Mouse (Mus musculus): ENCODE measurements at regions not wholly inside any gene's neighbourhood (a gene's known extent, or its start where the extent isn't known, plus 50 kb on each side); places are given as distances from the start of the nearest gene placed in this dataset.

DNA sequence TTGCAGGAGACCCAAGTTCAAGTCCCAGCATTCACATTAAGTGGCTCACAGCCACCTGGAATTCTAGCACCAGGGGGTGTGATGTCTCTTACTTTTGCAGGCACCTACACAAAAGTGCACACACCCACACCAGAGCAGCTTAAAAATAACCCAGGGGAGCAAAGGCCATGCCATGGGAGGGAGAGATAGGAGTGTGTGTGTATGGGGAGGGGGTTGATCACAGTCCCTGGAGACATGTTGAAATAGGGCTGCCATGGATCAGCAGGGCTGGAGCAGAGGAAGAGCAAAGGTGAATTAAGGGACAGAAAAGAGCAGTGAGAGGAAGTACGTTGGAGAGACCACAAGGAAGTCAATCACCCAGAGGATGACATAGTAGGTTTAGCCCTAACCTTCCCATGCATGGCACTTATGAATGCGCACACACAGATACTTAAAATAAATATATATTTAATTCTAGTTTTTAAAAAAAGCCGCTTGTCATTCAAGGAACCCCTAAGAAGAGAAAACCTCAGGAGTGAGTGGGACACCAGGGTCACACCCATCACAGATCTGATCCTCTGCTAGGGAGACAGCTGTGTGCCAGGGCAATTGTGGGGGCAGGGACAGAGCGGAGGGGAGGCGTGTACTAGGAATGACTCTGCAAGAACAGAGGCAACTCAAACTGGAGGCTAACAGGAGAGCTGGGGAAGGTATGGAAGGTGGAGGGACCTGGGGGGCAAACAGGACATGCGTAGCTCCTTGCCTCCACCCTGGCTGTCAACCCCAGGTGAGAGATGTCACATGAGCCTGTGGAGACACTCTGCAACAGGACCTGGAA is 189.5 kb upstream of the Rybp start:
- peak; percentile 52 for DNase-seq (ENCODE audit: low read depth, low spot score)

DNA sequence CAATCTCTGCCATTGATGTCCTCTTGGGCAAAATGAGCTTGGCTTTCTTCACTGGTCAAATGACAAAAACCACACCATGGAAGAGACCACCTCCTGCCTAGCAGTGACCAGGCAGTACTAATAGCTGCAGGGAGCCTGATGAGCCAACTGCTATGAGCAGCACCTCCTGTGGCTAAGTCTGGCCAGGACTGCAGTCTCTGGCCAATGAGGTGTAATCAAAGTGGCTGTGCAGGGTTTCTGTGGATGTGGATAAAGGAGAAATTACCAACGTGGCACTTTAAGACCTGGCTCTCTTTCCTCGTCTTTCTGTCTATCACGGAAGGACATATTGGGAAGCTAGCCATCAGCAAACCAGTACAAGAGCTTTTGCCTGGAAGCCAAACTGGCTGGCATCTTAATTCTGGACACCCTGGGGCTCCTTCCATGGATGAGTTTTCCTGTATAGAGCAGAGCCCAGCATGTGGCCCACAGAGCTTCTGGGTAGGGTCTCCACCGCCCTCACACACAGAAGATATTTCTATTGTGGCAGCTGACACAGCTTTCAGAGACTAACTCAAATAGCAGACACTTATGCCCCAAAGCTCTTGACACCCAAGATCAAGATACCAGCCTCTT is 188.2 kb upstream of the Rybp start:
- DNase-seq (ENCODE audit: low read depth, low spot score): no peak

DNA sequence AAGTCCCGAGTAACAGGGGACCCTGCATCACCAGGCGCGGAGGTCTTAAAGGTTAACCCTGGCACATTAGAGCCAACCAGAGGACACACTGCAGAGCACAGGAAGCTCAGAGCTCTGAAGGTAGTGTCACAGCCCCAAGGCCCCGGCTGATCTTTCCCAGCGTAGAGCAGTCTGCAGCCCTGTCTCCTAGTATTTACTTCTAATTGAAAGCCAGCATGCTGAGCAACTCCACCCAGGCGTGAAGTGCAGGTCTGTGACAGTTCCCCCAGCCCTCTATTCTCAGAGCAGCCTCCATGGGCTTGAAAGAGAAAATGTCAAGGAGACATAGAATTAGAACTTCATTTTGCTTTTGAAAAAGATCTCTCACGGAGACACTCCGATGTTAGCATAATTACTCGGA is 187.0 kb upstream of the Rybp start:
- DNase-seq (ENCODE audit: low read depth, low spot score): no peak

DNA sequence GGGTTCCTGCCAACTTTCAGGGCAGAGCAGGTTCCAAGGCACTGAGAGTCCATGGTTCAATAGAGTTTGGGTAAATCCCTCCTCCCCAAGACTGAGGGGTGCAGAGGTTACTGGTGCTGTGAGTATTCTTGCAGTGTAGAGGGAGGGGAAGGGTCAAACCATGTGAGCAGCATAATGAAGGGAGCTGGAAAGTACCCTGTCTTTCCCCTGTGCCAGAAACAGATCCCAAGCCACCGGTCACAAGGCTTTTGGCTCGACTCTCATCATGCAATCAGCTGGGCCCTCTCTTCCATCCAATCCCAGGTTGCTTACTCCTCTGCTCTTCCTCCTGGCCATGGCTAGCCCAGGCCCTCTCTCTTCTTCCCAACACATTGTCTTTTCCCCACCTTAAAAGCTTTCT is 182.8 kb upstream of the Rybp start:
- no peak for DNase-seq (ENCODE audit: low read depth, low spot score)

DNA sequence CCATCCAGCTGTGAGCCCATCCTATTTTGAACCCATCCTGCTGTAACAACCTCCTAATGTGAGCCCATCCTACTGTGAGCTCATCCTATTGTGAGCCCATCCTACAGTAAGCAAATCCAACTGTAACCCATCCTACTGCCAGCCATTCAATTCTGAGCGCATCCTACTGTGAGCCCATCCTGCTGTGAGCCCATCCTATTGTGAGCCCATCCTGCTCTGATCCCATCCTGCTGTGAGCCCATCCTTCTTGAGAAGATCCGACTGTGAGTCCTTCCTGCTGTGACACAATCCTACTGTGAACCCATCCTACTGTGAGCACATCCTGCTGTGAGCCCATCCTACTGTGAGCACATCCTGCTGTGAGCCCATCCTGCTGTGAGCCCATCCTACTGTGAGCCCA is 175.5 kb upstream of the Rybp start:
- DNase-seq (ENCODE audit: low read depth, low spot score): peak; percentile 74

DNA sequence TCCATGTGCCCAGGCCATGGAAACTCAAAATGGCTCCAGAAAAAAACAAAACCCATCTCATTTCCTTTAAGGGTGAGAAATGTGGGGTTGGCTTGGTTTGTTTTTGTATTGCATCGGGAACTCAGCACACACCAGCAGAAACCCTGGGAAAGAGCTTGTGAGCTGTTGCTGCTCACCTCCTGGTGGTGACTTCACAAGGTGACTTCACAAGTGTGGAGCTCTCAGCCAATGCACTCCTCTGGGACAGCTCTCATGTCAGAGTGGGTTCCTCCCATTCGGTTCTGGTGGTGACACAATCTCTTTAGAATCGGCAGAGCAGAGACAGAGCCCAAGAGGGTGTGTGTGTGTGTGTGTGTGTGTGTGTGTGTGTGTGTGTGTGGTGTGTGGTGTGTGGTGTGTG is 166.1 kb upstream of the Rybp start:
- DNase-seq (ENCODE audit: low read depth, low spot score): peak; percentile 55

DNA sequence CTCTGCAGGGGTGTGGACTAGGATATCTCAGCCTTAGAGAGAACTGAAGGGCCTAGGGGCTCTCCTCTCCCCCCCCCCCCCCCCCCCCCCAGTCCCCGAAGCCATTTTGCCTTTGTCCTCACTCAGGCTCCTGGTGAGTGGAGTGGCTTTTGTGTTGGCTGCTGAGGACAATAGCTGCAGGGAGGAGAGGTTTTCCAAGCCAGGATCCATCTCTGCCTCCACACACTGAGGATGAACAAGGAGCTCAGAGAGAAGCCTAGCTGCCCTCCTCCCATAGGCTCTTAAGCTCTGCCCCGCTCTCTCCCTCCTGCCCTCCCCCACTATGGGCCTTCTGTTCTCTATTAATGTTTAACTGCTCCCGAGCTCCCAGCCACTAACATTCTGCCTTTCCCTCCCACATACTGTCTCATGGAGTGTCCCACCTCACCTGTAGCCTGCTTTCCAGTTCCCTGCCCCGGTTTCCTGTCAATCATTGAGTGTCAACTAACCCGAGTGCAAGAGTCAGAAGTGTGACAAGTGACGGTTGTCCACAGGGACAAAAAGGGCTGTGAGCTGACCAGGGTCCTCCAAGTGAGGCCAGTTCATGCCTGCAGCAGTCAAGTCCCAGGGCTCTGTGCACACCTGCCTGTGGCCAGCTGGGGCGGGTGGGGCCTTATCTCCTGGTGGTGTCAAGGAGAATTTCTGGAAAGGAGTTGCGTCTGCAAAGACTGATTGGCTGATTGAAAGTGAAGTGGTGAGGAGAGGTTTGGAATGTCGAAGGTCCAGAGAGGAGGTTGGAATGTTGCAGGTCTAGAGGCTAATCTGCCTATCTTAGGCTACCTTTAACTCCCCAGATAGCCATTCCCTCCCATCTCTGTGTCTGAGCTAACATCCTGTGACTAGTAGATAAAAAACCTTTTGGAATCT is 165.1 kb upstream of the Rybp start:
- DNase-seq (ENCODE audit: low read depth, low spot score): peak; percentile 62

DNA sequence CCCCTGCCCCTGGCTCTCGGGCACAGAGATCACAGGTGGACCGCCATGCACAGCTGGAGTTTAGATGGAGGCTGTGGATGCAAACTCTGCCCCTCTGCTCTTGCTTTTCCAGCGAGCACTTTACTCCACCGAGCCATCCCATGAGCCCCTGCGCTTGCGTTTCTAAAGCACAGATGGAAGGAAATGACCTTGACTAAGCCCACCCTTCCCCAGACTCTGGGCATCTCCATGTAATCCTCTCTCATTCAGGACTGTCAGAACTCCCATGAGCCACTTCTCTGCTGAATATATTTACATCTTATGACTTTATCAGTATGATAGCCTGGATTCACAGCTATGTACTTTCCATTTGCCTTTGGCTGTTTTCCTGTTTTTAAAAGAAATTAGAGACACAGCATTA is 162.8 kb upstream of the Rybp start:
- no peak for DNase-seq (ENCODE audit: low read depth, low spot score)

DNA sequence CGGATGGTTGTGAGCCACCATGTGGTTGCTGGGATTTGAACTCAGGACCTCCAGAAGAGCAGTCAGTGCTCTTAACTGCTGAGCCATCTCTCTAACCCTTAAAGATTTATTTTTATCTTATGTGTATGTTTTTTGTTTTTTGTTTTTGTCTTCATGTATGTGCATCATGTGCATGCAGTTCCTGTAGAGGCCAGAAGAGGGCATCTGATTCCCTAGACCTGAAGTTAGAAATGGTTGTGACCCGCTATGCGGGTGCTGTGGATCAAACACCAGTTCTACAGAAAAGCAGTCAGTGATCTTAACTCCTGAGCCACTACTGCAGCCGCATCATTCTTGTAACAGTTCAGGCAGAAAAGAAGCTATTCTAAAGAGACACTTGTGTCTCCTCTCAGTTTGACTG is 161.8 kb upstream of the Rybp start:
- peak; percentile 68 for DNase-seq (ENCODE audit: low read depth, low spot score)

DNA sequence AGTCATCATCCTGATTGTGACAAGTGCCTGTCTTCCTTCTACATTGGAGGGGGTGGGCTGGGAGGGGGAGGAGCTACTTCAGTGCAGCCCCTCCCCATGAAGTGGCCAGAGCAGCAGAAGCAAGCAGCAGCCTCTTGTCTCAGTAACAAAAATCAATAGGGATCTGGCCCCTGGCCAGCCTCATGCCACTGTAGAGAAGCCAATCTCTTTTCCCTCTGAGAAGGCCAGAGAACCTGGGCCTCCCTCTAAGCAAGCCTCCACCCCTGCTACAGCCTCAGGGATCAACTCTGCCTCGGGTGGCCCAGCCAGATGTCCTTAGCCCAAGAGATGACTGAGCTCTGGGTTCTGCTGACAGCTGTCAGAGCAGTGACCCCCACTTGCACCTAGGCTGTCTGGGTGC is 159.9 kb upstream of the Rybp start:
- DNase-seq (ENCODE audit: low read depth, low spot score): no peak

DNA sequence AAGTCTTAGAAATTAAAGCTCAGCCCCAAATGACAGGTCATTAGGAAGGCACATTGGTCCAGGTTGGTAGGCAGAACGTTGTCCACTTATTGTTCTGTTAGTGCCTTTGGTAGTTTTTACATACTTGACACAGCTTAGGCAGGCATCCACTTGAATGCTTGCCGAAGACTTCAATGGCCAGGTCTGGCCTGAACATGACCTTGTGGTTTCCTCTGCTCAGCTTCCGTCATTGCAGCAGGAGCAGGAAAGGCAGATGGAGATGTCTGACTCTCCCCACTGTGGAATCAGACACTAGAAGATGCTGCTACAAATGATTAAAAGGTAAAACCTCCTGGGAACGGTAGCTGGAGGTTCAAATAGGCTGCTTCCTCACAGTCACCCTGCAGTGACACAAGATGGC is 159.5 kb upstream of the Rybp start:
- no peak for DNase-seq (ENCODE audit: low read depth, low spot score)

DNA sequence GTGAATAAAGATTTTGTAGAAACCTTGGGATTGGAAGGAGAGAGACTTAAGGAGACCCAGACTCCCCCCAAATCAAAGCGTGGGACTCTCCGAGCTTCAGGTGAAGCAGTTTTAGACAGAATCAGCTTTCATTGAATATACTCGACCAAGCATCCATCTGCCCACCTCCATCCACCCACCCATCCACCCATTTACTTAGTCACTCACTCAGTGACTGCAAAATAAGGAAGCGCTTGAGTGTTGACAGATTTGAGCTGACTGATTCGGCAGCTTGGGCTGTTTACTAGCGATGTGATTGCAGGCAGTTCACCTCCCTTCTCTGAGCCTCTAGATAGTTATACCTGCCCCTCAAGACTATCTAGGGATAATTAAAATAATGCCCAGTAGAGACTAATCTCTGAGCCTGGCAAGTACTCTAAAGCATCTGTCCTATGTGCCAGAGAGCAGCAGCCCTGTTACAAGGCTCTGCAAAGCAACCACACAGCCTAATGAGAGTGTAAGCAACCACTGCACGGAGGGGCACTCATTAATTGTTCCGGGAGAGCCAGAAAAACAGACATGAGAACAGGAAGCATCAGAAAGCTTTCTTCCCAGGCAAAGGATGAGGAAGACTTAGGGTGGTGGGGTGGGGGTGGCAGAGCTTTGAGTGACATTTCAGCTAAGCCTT is 151.9 kb upstream of the Rybp start:
- DNase-seq (ENCODE audit: low read depth, low spot score): no peak

DNA sequence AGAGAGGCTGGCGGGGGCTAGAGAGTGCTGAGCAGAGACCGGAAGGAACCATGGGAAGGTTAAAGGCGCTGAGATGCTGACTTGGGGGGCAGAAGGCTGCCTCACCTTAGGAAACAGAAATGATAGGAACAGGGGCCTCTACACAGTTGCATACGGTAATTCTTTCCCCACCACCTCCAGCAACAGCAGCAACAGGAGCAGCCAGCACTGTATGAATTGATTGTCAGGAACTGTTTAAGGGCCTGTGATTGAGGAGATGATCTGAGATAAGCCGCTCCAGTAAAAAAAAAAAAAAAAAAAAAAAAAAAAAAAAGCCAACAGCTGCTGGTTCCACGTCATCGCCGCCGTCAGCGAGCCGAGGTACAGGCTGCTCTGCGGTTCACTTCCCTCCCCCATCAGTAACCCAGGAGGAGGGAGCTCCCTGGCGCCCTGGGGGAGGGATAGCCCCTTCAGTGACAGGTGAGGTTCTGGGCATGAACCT is 151.3 kb upstream of the Rybp start:
- DNase-seq (ENCODE audit: low read depth, low spot score): no peak

DNA sequence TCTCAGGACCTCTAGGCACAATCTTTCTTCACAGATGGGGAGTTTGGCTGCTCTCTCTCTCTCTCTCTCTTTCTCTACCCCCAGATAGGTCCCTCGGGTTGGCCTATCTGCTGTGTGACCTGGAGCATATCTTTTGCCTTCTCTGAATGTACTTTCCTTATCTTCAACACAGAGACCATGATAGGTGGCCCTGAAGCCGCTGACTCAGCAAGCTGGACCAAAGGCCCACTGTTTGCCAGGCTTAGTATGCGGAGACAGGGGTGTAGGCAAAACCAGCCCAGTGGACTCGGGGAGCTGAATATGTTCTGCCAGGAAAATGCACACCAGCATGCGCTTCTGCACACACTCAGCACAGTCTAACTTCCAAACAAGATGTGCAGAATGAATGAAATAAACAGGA is 150.7 kb upstream of the Rybp start:
- no peak for DNase-seq (ENCODE audit: low read depth, low spot score)

DNA sequence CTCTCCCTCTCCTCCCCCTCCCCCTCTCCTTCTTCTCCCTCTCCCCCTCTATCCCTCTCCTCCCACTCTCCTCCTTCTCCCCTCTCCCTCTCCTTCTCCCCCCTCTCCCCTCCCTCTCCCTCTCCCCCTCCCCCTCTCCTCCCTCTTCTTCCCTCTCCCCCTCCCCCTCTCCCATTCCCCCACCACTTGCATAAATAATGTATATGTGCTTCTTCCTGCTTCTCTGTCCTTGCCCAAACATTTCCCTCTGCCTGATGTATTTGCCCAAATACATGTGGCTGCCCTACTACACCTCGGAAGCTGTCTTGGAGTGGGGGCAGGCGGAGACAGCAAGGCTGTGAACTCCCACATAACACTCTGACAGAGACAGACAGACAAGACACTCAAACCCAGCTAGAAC is 149.2 kb upstream of the Rybp start:
- DNase-seq (ENCODE audit: low read depth, low spot score): peak; percentile 72

DNA sequence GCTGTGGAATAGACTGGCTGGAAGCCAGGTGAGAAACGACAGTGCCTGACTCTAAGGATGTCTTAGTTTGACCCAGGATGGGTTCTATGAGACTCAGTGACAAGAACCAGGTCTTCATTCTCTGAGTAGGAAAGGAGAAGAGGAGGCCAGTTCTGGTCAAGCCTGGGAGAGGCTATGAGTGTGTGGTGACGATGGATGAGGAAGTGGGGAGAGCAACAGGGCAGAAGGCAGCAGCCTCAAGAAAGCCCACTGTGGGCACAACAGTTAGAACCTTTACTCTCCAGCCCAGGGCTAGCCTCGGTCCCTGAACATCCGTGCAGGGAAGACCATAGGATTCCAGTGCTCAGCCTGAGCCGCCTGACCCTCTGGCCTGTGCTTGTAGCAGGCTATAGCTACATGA is 147.9 kb upstream of the Rybp start:
- DNase-seq (ENCODE audit: low read depth, low spot score): no peak

DNA sequence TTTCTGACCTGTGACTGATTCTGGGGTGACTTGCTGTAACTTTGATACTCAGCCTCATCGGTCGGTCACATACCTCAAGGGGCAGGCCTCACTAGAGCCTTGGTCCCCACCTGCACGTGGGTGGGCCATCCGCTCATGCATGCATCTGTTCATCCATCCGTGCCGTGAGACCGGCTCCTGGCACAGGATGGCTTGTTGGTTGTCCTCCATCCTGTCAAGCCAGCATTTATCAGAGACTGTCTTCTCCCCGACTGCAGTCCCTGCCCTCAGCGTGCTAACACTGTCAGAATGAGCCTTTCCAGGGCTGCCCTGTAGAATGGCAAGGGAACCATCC is 146.2 kb upstream of the Rybp start:
- no peak for DNase-seq (ENCODE audit: low read depth, low spot score)

DNA sequence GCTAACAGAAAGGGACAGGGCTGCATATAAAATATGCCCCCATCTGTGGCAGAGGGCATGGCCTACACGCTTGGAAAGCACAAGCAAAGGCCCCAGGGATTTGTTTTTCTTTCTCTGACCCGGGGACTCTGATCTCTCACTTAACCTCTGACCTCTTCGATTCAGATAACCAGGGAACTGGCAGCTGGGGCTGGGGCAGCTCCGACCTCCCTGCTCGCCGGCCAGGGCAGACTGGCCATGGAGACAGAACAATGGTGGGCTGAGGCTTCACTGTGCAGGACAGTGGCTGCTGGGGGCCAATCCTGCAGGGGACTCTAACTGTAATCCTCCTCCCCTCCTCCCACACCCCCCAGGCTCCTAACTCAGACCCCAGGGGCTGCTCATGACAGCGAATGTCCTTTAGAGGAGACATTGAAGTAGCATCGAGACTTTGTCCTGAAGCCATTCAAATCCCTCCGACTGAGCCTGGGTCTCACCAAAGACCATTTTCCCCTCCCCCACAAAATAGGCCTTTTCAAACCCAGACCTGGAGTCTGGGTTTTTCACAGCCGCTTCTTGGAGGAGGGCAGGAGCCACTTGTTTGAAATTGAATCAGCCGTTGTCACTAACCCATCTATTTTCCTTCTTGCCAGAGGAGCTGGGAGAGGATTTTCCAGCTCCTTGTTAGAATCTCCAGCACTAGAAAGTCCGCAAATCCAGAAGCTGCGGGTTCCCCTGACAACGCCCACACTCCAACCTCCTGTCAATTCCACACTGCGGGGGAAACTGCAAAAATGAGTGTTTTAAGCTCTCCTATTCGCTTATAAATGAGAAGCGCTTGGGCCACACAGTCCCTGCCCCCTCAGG is 145.6 kb upstream of the Rybp start:
- DNase-seq (ENCODE audit: low read depth, low spot score): no peak

DNA sequence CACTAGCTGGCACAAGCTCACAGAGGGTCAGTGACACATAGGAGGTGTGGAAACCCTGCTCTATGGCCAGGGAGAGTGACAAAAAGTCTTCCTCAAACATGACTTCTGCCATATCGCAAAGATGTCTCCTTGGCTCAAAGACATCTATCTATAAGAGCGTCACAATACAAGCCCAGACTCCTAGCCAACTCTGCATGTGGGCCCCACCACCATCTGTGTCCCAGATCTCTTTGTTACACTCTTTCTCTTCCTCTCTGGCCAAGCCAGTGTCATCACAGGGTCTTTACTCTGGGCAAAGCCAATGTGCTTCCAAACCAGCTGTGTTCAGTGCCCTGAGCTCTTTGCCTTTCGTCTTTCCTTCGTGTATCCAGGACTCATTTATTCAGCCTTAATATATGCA is 143.0 kb upstream of the Rybp start:
- no peak for DNase-seq (ENCODE audit: low read depth, low spot score)

DNA sequence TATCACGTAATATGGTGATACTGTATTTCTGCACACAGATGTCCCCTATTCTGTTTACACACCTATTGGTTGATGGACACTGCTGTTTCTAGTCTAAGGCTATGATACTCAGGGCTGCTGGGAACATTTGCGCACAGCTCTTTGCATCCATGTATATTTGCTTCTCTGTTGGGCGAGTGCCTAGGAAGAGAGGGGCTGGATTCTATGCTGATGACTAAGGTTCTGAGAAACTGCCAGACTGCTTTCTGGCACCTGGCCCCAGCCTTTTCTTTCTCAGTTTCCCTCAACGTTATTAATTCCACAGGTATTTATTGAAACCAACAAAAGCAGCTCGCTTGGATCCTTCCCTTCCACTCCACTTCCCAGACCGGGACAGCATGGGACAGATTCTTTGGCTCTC is 142.2 kb upstream of the Rybp start:
- no peak for DNase-seq (ENCODE audit: low read depth, low spot score)

DNA sequence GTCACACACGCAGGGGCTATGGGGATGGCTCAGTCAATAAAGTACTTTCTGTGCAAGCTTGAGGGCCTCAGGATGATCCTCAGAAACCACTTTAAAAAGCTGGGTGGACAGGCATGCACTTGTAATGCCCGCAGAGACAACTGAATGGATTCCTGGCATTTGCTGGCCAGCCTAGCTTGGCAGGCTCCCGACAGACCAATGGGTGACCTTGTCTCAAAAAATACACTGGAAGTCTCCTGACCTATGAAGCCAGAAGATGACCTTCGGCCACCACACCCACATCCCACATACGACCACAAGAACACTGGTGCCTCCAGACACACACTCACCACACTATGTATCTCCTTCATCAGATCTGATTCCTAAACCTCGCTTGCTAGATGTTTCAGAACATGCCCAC is 141.5 kb upstream of the Rybp start:
- DNase-seq (ENCODE audit: low read depth, low spot score): no peak

Measured in ES-CJ7 (cell line).